Mouse (Mus musculus) embryonic stem cell, embryonic (primary cell): ENCODE measurements around the gene Anln.

Experiments
- CTCF ChIA-PET, 4 experiments: fragments of 300-600 bp in 2 of 4; fragments of 350-600 bp in 2 of 4; sonication (Branson Sonifier 250); formaldehyde crosslinking; loops; one replicate each; lab custom pipeline; 2022; ENCODE audit warnings: inconsistent platforms in 2 of 4; lab: Charles Lee
- POLR2A ChIA-PET, 4 experiments: fragments of 300-600 bp in 2 of 4; fragments of 350-600 bp in 2 of 4; sonication (Branson Sonifier 250); formaldehyde crosslinking; loops; one replicate each; lab custom pipeline; 2022; ENCODE audit warnings: antibody characterized with exemption in 4 of 4, inconsistent platforms in 1 of 4; lab: Charles Lee

The Anln gene

GRCm38 (mm10) chr9:22316047-22316446 lies 72.9 kb downstream of the Anln start:
- ChIA-PET CTCF (interaction anchor here in 2 of 4 experiments (0.7 to 1.5 kb wide), 4 partner anchors 11 to 164 kb away, joined by 3 to 9 read pairs (median 4); no protein-coding TSS in a partner anchor), POLR2A (interaction anchor here in 3 of 4 experiments (0.6 to 4.5 kb wide), 24 partner anchors 8 to 352 kb away, joined by 3 to 42 read pairs (median 4); partner anchors contain the start of genes Zfp599 (in 2 of the 3), 9530077C05Rik (in 1 of the 3), Anln (in 1 of the 3) and Epor (in 1 of the 3))

- ChIA-PET POLR2A (interaction anchor here in 1 of 4 experiments (2.2 to 3.3 kb wide), 2 partner anchors 8 to 14 kb away, joined by 12 to 16 read pairs; no protein-coding TSS in a partner anchor), CTCF (no interaction called here)
Measured at GRCm38 (mm10) chr9:22314066-22314465, 74.9 kb downstream of the Anln start.

GRCm38 (mm10) chr9:22313218-22313617 lies 75.8 kb downstream of the Anln start:
- CTCF ChIA-PET = interaction anchor here in 1 of 4 experiments (0.6 kb wide), 1 partner anchor 83 kb away, joined by 4 read pairs; no protein-coding TSS in a partner anchor
- POLR2A ChIA-PET = interaction anchor here in 1 of 4 experiments (1.3 to 3.3 kb wide), 3 partner anchors 9 to 14 kb away, joined by 4 to 16 read pairs (median 12); no protein-coding TSS in a partner anchor

- CTCF ChIA-PET = no interaction called here
- POLR2A ChIA-PET = no interaction called here
Measured at GRCm38 (mm10) chr9:22309651-22310050, 79.3 kb downstream of the Anln start.

GRCm38 (mm10) chr9:22307920-22308262 lies 81.1 kb downstream of the Anln start:
- POLR2A ChIA-PET = interaction anchor here in 3 of 4 experiments (0.6 to 3.3 kb wide), 13 partner anchors 9 to 143 kb away, joined by 3 to 14 read pairs (median 4); partner anchors contain the start of gene Anln (in 1 of the 3)
- CTCF ChIA-PET = interaction anchor here in 1 of 4 experiments (1.5 kb wide), 1 partner anchor 20 kb away, joined by 3 read pairs; no protein-coding TSS in a partner anchor

GRCm38 (mm10) chr9:22307156-22307919 lies 81.7 kb downstream of the Anln start, which contains the start of gene Zfp810:
Gene Zfp810 (minus strand): TSS chr9:22307648.
- ChIA-PET POLR2A (interaction anchor here in 3 of 4 experiments (0.6 to 4.1 kb wide), 14 partner anchors 9 to 142 kb away, joined by 3 to 20 read pairs (median 4); partner anchors contain the start of gene Anln (in 1 of the 3)), CTCF (interaction anchor here in 1 of 4 experiments (1.5 kb wide), 1 partner anchor 20 kb away, joined by 3 read pairs; no protein-coding TSS in a partner anchor)

DNA sequence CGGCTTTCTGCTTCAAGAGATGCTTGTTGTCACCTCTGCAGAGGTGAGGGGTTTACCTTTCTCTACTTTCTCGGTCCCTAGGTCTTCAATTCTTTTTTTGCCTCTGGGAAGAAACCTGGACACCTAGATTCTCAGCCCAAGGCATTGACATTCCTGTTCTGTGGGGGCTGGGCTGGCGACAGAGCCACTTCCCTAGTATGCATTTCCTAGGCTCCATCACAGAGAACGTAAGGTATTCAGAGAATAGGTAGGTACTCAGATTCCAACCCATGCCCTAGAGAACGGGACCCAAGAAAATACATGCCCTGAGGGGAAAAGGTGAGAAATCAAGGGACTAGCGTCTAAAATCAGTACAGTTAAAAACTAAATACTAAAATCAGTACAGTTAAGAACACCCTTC lies 82.3 kb downstream of the Anln start:
- POLR2A ChIA-PET = interaction anchor here in 2 of 4 experiments (0.6 to 4.1 kb wide), 8 partner anchors 10 to 198 kb away, joined by 3 to 20 read pairs (median 6); partner anchors contain the start of gene Anln (in 1 of the 2)
- CTCF ChIA-PET = interaction anchor here in 1 of 4 experiments (1.5 kb wide), 1 partner anchor 21 kb away, joined by 3 read pairs; no protein-coding TSS in a partner anchor

DNA sequence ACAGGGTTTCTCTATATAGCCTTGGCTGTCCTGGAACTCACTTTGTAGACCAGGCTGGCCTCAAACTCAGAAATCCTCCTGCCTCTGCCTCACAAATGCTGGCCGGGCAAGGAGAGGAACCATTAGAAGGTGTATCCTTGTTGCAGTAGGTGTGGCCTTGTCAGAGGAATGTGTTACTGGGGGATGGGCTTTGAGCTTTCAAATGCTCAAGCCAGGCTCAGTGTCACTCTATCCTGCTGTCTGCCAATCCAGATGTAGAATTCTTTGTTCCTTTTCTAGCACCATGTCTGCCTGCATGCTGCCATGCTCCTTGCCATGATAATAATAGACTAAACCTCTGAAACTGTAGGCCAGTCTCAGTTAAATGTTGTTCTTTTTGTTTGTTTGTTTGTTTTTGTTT lies 86.8 kb downstream of the Anln start:
- ChIA-PET POLR2A (interaction anchor here in 2 of 4 experiments (0.7 to 1.9 kb wide), 3 partner anchors 14 to 37 kb away, joined by 3 to 7 read pairs (median 4); no protein-coding TSS in a partner anchor), CTCF (interaction anchor here in 1 of 4 experiments (0.5 kb wide), 1 partner anchor 25 kb away, joined by 3 read pairs; no protein-coding TSS in a partner anchor)
